Mouse (Mus musculus): ENCODE results near the gene Dnaaf5.

DNA sequence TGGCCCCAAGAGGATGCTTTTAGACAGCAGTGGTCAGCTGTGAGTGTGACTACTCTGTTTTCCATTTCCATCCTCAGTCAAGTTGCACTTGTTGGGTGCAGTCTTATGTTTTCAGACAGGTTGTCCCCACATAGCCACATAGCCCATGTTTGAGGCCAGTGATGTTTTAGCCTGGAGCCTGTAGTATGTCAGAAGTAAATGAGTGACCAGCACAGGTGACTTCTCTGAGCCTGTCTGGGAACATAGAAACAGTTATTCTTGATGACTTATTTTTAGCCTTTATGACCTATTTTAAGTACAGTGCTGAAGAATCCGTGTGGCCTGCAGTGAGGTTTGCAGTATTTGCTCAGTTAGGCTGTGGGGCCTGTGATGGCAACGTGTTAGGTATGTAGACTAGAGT, 66.1 kb downstream of the Dnaaf5 start:
- no peak for TF ChIP-seq CHD2 (IDR thresholded peaks at IDR 0.05; ENCODE audit: low read depth, low read length)
- no peak for TF ChIP-seq ZNF384 (IDR thresholded peaks at IDR 0.05; ENCODE audit: low read depth, low read length)
- TF ChIP-seq HCFC1 (IDR thresholded peaks at IDR 0.05; ENCODE audit: borderline replicate concordance, insufficient read depth, low read length): no peak
- no peak for TF ChIP-seq MAFK (IDR thresholded peaks at IDR 0.05; ENCODE audit: insufficient read depth, low read depth, low read length)

All from ES-E14 (cell line).